Mouse (Mus musculus) megakaryocyte, embryonic 14.5 days (primary cell): ENCODE data around the gene Mvb12a.

Source experiments
- FLI1 ChIP-seq: IDR thresholded peaks from 2 replicates; pipeline ENCODE4 v1.6.1; 2012; ENCODE audit warnings: low read length, inconsistent platforms, mixed read lengths
- GATA1 ChIP-seq: IDR thresholded peaks from 3 replicates; pipeline ENCODE4 v1.6.1; 2012; ENCODE audit warnings: mixed read lengths, low read length, inconsistent platforms, borderline replicate concordance

GRCm38 (mm10) chr8:71572847-71573633 is 30.3 kb downstream of the Mvb12a start:
- TF ChIP-seq GATA1 (no peak), FLI1 (no peak)
